Mouse (Mus musculus) hindbrain, embryonic 12.5 days (tissue): ENCODE data around the gene Tti1. TPM values are rescaled to one million over a fixed set of nuclear protein-coding genes. Genes with fewer than 3 reads are reported as not detected.

Experiments used
- ATAC-seq: fragments of 200-750 bp; cut with Nextera tagmentation; 2 replicates; pipeline ENCODE4 v1.8.0; 2017; ENCODE audit warnings: moderate TSS enrichment; ENCODE audit not compliant: low FRiP score
- H3K27ac ChIP-seq: fragments of 300-500 bp; sonication (generic); 2 replicates; pipeline ENCODE4 v1.5.1; 2016; ENCODE audit warnings: mild to moderate bottlenecking
- H3K27me3 ChIP-seq: fragments of 300-500 bp; sonication (generic); 2 replicates; pipeline ENCODE4 v1.6.1; 2016; ENCODE audit warnings: mild to moderate bottlenecking
- H3K36me3 ChIP-seq: fragments of 300-500 bp; sonication (generic); 2 replicates; pipeline ENCODE4 v1.6.1; 2016; ENCODE audit warnings: mild to moderate bottlenecking
- H3K4me1 ChIP-seq: fragments of 300-500 bp; sonication (generic); 2 replicates; pipeline ENCODE4 v1.6.1; 2016
- H3K4me2 ChIP-seq: fragments of 300-500 bp; sonication (generic); replicated peaks from 2 replicates; pipeline ENCODE4 v1.6.1; 2016; ENCODE audit warnings: mild to moderate bottlenecking
- H3K4me3 ChIP-seq: fragments of 300-500 bp; sonication (generic); 2 replicates; pipeline ENCODE4 v1.5.1; 2016; ENCODE audit warnings: mild to moderate bottlenecking
- H3K9ac ChIP-seq: fragments of 300-500 bp; sonication (generic); 2 replicates; pipeline ENCODE4 v1.6.1; 2016; ENCODE audit warnings: mild to moderate bottlenecking, moderate library complexity
- H3K9me3 ChIP-seq: fragments of 300-500 bp; sonication (generic); replicated peaks from 2 replicates; pipeline ENCODE4 v1.6.1; 2016; ENCODE audit warnings: mild to moderate bottlenecking
- WGBS: fragments of 180-500 bp; shearing (Covaris S2); methylation state at CpG from one replicate; pipeline ENCODE4 v1.1.7; 2016; 5-methylcytosine and 5-hydroxymethylcytosine counted together
- polyA plus RNA-seq: library from polyadenylated mRNA; unstranded; fragments of >200 nt; fragmentation: Nextera tagmentation; extraction: Ambion mirVana; gene quantifications from 2 replicates; pipeline ENCODE4 v1.2.1, GENCODE M21; 2016

The Tti1 gene
- 25.6 and 25.8 TPM in 2 replicates for polyA plus RNA-seq

- H3K36me3 ChIP-seq, result no peaks in the 10 kb centered on the region
- ATAC-seq, result peak; percentile 96
- WGBS, result under 1% methylated on average over 49 of the region's 52 CpGs
- H3K27ac ChIP-seq, result peak within 1 kb of the TSS; percentile 86
- no peaks in the 10 kb centered on the region for H3K9me3 ChIP-seq
- H3K4me3 ChIP-seq, result peak within 1 kb of the TSS; percentile 91
- H3K4me2 ChIP-seq, result peak within 1 kb of the TSS; percentile 87
- no peaks in the 10 kb centered on the region for H3K27me3 ChIP-seq
- H3K9ac ChIP-seq, result peak within 1 kb of the TSS; percentile 95
- H3K4me1 ChIP-seq, result peaks cover 29% of the 10 kb centered on the region
Measured at GRCm38 (mm10) chr2:158028354-158028863, at the start of gene Tti1, which contains the start of gene Rprd1b. TSS of gene Tti1 (minus strand) at chr2:158028433. TSS of gene Rprd1b (plus strand) at chr2:158028497.

DNA sequence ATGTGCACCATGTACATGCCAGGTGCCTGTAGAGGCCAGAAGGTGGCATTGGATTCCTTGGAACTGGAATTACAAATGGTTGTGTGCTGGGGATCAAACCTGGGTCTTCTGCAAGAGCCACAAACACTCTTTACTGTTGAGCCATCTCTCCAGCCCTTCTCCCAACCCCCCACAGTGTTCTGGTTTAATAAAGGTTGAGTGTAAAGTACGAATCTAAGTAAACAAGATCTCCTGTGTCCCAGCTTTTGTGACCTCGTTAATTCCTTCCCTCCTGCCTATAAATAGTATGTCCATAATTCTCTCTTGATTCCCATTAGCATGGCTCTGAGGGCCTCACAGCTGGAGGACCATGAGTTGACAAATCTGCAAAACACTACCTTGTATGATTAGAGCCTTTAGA lies 49.7 kb upstream of the Tti1 start:
- ATAC-seq, result no peak
- Histone ChIP-seq H3K9ac (no peak overlapping the region), H3K36me3 (peaks cover 48% of the 10 kb centered on the region), H3K4me3 (no peak overlapping the region), H3K4me1 (no peaks in the 10 kb centered on the region), H3K4me2 (no peak overlapping the region), H3K27me3 (no peaks in the 10 kb centered on the region), H3K27ac (no peak overlapping the region), H3K9me3 (no peaks in the 10 kb centered on the region)
- 86% methylated on average over 2 of the region's 2 CpGs for WGBS

- Histone ChIP-seq H3K36me3 (peaks cover 59% of the 10 kb centered on the region), H3K4me2 (no peak overlapping the region), H3K9ac (no peak overlapping the region), H3K27me3 (no peaks in the 10 kb centered on the region), H3K9me3 (no peaks in the 10 kb centered on the region), H3K27ac (no peak overlapping the region), H3K4me1 (no peaks in the 10 kb centered on the region), H3K4me3 (no peak overlapping the region)
- ATAC-seq, result no peak
- WGBS, result 87% methylated on average over 6 of the region's 6 CpGs
Measured at GRCm38 (mm10) chr2:158076690-158077089, 48.5 kb upstream of the Tti1 start.

- Histone ChIP-seq H3K9me3 (no peaks in the 10 kb centered on the region), H3K4me2 (no peak overlapping the region), H3K36me3 (peaks cover 75% of the 10 kb centered on the region), H3K27me3 (no peaks in the 10 kb centered on the region), H3K27ac (no peak overlapping the region), H3K4me3 (no peak overlapping the region), H3K4me1 (no peaks in the 10 kb centered on the region), H3K9ac (no peak overlapping the region)
- 83% methylated on average over 5 of the region's 5 CpGs for WGBS
- no peak for ATAC-seq
Measured at GRCm38 (mm10) chr2:158074835-158075234, 46.6 kb upstream of the Tti1 start.

DNA sequence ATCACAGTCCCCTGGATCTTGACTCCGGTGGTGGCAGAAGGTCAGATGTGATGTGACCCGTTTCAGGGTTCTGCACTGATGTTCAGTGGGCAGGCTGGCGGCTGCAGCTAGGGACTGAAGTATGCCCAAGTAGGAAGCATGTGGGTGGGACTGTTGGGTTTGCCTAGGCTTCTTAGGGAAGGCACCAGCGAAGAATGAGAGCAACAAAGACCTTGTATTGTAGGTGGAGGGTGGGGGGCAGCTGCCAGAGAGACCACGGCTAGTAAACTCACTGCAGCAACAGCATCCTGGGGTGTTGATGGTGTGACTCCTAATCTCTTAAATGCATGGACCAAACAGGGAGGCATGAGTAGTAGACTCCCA lies 43.4 kb upstream of the Tti1 start:
- no peaks in the 10 kb centered on the region for H3K4me1 ChIP-seq
- no peak overlapping the region for H3K4me3 ChIP-seq
- H3K27ac ChIP-seq, result no peak overlapping the region
- H3K4me2 ChIP-seq, result no peak overlapping the region
- H3K9ac ChIP-seq, result no peak overlapping the region
- H3K36me3 ChIP-seq, result peaks cover 68% of the 10 kb centered on the region
- no peaks in the 10 kb centered on the region for H3K9me3 ChIP-seq
- H3K27me3 ChIP-seq, result no peaks in the 10 kb centered on the region
- ATAC-seq, result no peak
- 90% methylated on average over 5 of the region's 5 CpGs for WGBS

GRCm38 (mm10) chr2:158070885-158071632 lies 42.8 kb upstream of the Tti1 start:
- no peak overlapping the region for H3K27ac ChIP-seq
- peaks cover 63% of the 10 kb centered on the region for H3K36me3 ChIP-seq
- WGBS, result 86% methylated on average over 3 of the region's 3 CpGs
- no peaks in the 10 kb centered on the region for H3K9me3 ChIP-seq
- 0 out of 2 replicates have a peak, but pooled peaks cover 4% of the 10 kb centered on the region for H3K4me1 ChIP-seq
- H3K27me3 ChIP-seq, result no peaks in the 10 kb centered on the region
- no peak overlapping the region for H3K4me2 ChIP-seq
- no peak overlapping the region for H3K4me3 ChIP-seq
- no peak for ATAC-seq
- H3K9ac ChIP-seq, result no peak overlapping the region

GRCm38 (mm10) chr2:158068444-158068971 lies 40.3 kb upstream of the Tti1 start:
- H3K9ac ChIP-seq, result no peak overlapping the region
- no peak overlapping the region for H3K27ac ChIP-seq
- 0 out of 2 replicates have a peak, but pooled peaks cover 4% of the 10 kb centered on the region for H3K4me1 ChIP-seq
- H3K4me3 ChIP-seq, result no peak overlapping the region
- H3K36me3 ChIP-seq, result peaks cover 45% of the 10 kb centered on the region
- H3K27me3 ChIP-seq, result no peaks in the 10 kb centered on the region
- H3K9me3 ChIP-seq, result no peaks in the 10 kb centered on the region
- H3K4me2 ChIP-seq, result no peak overlapping the region
- ATAC-seq, result no peak

GRCm38 (mm10) chr2:158067260-158067824 lies 39.1 kb upstream of the Tti1 start:
- H3K27me3 ChIP-seq, result no peaks in the 10 kb centered on the region
- 0 out of 2 replicates have a peak, but pooled peaks cover 4% of the 10 kb centered on the region for H3K4me1 ChIP-seq
- peaks cover 35% of the 10 kb centered on the region for H3K36me3 ChIP-seq
- no peaks in the 10 kb centered on the region for H3K9me3 ChIP-seq
- H3K4me2 ChIP-seq, result no peak overlapping the region
- no peak overlapping the region for H3K4me3 ChIP-seq
- H3K27ac ChIP-seq, result no peak overlapping the region
- WGBS, result 94% methylated on average over 5 of the region's 5 CpGs
- H3K9ac ChIP-seq, result no peak overlapping the region
- no peak for ATAC-seq

DNA sequence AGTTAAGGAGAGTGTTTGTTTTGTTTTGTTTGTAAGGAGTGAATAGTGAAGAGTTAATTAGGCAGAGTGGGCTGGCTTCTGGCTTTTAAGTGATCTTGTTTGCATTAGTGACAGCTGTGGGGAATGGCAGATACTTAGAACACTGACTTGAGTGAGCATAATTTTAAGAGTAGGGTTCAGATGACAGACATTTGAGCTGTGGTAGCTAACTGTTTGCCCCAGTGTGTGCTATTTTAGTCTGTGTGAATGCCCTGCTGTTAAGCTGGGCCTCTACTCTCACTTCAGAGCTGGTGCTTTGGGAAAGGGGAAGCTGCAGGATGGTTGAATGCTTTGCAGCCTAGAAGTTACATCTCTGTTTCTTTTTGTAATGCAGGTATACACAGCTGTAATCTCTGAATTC lies 38.2 kb upstream of the Tti1 start:
- Histone ChIP-seq H3K4me3 (no peak overlapping the region), H3K27me3 (no peaks in the 10 kb centered on the region), H3K36me3 (peaks cover 30% of the 10 kb centered on the region), H3K9ac (no peak overlapping the region), H3K4me1 (0 out of 2 replicates have a peak, but pooled peaks cover 4% of the 10 kb centered on the region), H3K27ac (peak overlapping the region; percentile 7; the same call in 1 of the 2 replicates), H3K4me2 (no peak overlapping the region), H3K9me3 (no peaks in the 10 kb centered on the region)
- no peak for ATAC-seq

GRCm38 (mm10) chr2:158065064-158065463 lies 36.8 kb upstream of the Tti1 start:
- no peak overlapping the region for H3K9ac ChIP-seq
- 88% methylated on average over 5 of the region's 5 CpGs for WGBS
- no peaks in the 10 kb centered on the region for H3K9me3 ChIP-seq
- no peak overlapping the region for H3K27ac ChIP-seq
- no peak for ATAC-seq
- no peak overlapping the region for H3K4me2 ChIP-seq
- H3K27me3 ChIP-seq, result no peaks in the 10 kb centered on the region
- peaks cover 29% of the 10 kb centered on the region for H3K36me3 ChIP-seq
- 0 out of 2 replicates have a peak, but pooled peaks cover 4% of the 10 kb centered on the region for H3K4me1 ChIP-seq
- H3K4me3 ChIP-seq, result no peak overlapping the region

DNA sequence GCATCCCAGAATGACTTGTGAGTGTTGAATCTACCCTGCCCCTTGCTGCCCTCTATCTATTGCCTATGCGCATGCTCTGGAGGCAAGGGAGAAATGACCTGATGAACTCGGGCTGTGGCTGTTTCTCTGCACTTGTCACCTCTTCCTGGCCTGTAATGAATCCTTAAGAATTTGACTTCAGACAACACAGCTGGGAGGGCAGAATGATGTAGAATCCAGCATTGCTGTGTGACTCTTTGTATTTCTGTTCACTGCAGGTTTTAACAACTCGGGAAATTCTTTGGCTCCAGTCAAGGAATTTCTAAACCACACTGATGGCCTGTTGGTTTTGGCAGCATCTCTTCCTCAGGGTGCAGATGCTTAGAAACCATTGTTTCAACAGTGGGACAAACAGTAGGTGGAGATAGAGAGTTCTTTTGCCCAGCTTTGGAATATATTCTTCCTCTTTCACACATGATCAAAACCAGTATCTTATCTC lies 36.4 kb upstream of the Tti1 start:
- Histone ChIP-seq H3K27ac (no peak overlapping the region), H3K4me2 (no peak overlapping the region), H3K4me3 (no peak overlapping the region), H3K4me1 (peaks cover 5% of the 10 kb centered on the region), H3K36me3 (peaks cover 32% of the 10 kb centered on the region), H3K27me3 (no peaks in the 10 kb centered on the region), H3K9ac (no peak overlapping the region), H3K9me3 (no peaks in the 10 kb centered on the region)
- 65% methylated on average over 3 of the region's 3 CpGs for WGBS
- no peak for ATAC-seq

DNA sequence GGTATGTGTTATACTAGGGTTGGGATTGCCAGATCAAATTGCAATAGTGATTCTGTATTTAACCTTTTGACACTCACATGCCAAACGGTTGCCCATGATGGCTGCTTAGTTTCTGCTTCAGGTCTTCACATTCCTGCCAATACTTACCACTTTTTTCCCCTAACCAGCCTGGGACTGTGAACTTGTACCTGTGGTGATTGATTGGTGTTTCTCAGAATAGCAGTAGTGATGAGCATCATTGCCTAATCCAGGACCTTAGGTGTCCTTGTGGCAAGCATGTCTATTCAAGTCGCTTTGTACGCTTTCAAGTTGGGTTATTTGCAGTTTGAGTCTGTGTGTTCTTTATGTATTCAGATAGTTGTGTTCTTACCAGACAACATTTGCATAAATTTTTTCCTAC lies 34.8 kb upstream of the Tti1 start:
- peaks cover 11% of the 10 kb centered on the region for H3K4me1 ChIP-seq
- H3K36me3 ChIP-seq, result peaks cover 39% of the 10 kb centered on the region
- no peak overlapping the region for H3K4me2 ChIP-seq
- H3K27me3 ChIP-seq, result no peaks in the 10 kb centered on the region
- ATAC-seq, result no peak
- no peak overlapping the region for H3K4me3 ChIP-seq
- no peak overlapping the region for H3K27ac ChIP-seq
- no peak overlapping the region for H3K9ac ChIP-seq
- WGBS, result 86% methylated on average over 3 of the region's 3 CpGs
- no peaks in the 10 kb centered on the region for H3K9me3 ChIP-seq
